Mouse (Mus musculus) liver, embryonic 13.5 days (tissue): ENCODE measurements around the gene Plek2. TPM values are rescaled to one million over a fixed set of nuclear protein-coding genes. Genes with fewer than 3 reads are reported as not detected.

ENCODE experiments used
- ATAC-seq: fragments of 200-750 bp; cut with Nextera tagmentation; 2 replicates; pipeline ENCODE4 v1.8.0; 2017; ENCODE audit warnings: low read depth, mild to moderate bottlenecking, moderate number of reproducible peaks, moderate library complexity
- DNase-seq: peaks from one replicate; pipeline ENCODE4 v3.0.0; 2022
- H3K27ac ChIP-seq: fragments of 300-500 bp; sonication (generic); 2 replicates; pipeline ENCODE4 v1.5.1; 2015; ENCODE audit warnings: moderate library complexity, mild to moderate bottlenecking, inconsistent platforms
- H3K27me3 ChIP-seq: fragments of 300-500 bp; sonication (generic); 2 replicates; pipeline ENCODE4 v1.6.1; 2015; ENCODE audit warnings: mild to moderate bottlenecking, inconsistent platforms
- H3K36me3 ChIP-seq: fragments of 300-500 bp; sonication (generic); 2 replicates; pipeline ENCODE4 v1.6.1; 2015; ENCODE audit warnings: mild to moderate bottlenecking, inconsistent platforms
- H3K4me1 ChIP-seq: fragments of 300-500 bp; sonication (generic); replicated peaks from 2 replicates; pipeline ENCODE4 v1.6.1; 2015; ENCODE audit warnings: inconsistent platforms
- H3K4me2 ChIP-seq: fragments of 300-500 bp; sonication (generic); 2 replicates; pipeline ENCODE4 v1.6.1; 2015; ENCODE audit warnings: inconsistent platforms, mild to moderate bottlenecking, moderate library complexity
- H3K4me3 ChIP-seq: fragments of 300-500 bp; sonication (generic); replicated peaks from 2 replicates; pipeline ENCODE4 v1.5.1; 2015; ENCODE audit warnings: mild to moderate bottlenecking, inconsistent platforms
- H3K9ac ChIP-seq: fragments of 300-500 bp; sonication (generic); 2 replicates; pipeline ENCODE4 v1.6.1; 2015; ENCODE audit warnings: mild to moderate bottlenecking, inconsistent platforms
- H3K9me3 ChIP-seq: fragments of 300-500 bp; sonication (generic); replicated peaks from 2 replicates; pipeline ENCODE4 v1.6.1; 2016; ENCODE audit warnings: inconsistent platforms
- WGBS: fragments of 180-500 bp; shearing (Covaris S2); methylation state at CpG from one replicate; pipeline ENCODE4 v1.1.7; 2015; ENCODE audit not compliant: insufficient replicate concordance; 5-methylcytosine and 5-hydroxymethylcytosine counted together
- polyA plus RNA-seq: library from polyadenylated mRNA; unstranded; fragments of >200 nt; fragmentation: Nextera tagmentation; extraction: Ambion mirVana; gene quantifications from 2 replicates; pipeline ENCODE4 v1.2.1, GENCODE M21; 2015

Plek2 gene
- 52.5 and 54.4 TPM in 2 replicates for polyA plus RNA-seq

GRCm38 (mm10) chr12:78906707-78907162 lies at the start of gene Plek2:
Plek2 (minus strand) TSS chr12:78906964.
- DNase-seq (peak; percentile 82), ATAC-seq (peak; percentile 52)
- Histone ChIP-seq H3K4me2 (peak within 1 kb of the TSS; percentile 81), H3K36me3 (peaks cover 8% of the 10 kb centered on the region), H3K4me1 (peaks cover 70% of the 10 kb centered on the region), H3K27me3 (peaks cover 17% of the 10 kb centered on the region; the same call in 1 of the 2 replicates), H3K4me3 (peak within 1 kb of the TSS; percentile 76), H3K9ac (peak within 1 kb of the TSS; percentile 88), H3K27ac (peak within 1 kb of the TSS; percentile 78), H3K9me3 (peaks cover 7% of the 10 kb centered on the region)
- 5% methylated on average over 38 of the region's 38 CpGs for WGBS

DNA sequence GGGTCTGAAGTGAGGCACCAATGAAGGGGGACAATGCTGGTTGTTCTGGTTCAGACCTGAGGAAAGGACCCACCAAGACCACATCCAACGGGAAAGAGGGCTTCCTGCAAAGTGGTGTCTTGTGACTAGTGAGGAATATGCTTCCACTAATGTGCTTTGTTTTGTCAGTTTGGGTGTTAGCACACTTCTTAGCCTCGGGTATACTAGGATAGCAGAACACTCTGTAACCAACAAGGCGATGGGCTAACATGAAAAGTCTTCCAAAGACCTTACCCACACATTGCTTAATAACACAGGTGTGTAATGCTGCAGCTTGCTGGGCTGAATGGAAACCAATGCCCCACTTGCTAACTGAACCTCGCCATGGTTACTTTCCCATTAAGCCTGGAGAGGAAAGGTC lies 49.6 kb upstream of the Plek2 start:
- ATAC-seq (no peak), DNase-seq (no peak)
- H3K36me3 ChIP-seq, result no peaks in the 10 kb centered on the region
- H3K4me3 ChIP-seq, result no peak overlapping the region
- H3K4me1 ChIP-seq, result no peaks in the 10 kb centered on the region
- no peak overlapping the region for H3K4me2 ChIP-seq
- 62% methylated on average over 4 of the region's 4 CpGs for WGBS
- H3K9me3 ChIP-seq, result no peaks in the 10 kb centered on the region
- H3K9ac ChIP-seq, result no peak overlapping the region
- H3K27ac ChIP-seq, result no peak overlapping the region
- H3K27me3 ChIP-seq, result peaks cover 3% of the 10 kb centered on the region; the same call in 1 of the 2 replicates

- no peak overlapping the region for H3K4me3 ChIP-seq
- H3K36me3 ChIP-seq, result no peaks in the 10 kb centered on the region
- H3K4me1 ChIP-seq, result no peaks in the 10 kb centered on the region
- no peak overlapping the region for H3K4me2 ChIP-seq
- no peak overlapping the region for H3K27ac ChIP-seq
- ATAC-seq (no peak), DNase-seq (no peak)
- H3K9ac ChIP-seq, result no peak overlapping the region
- peaks cover 3% of the 10 kb centered on the region; the same call in 1 of the 2 replicates for H3K27me3 ChIP-seq
- 63% methylated on average over 3 of the region's 3 CpGs for WGBS
- no peaks in the 10 kb centered on the region for H3K9me3 ChIP-seq
Observed at GRCm38 (mm10) chr12:78952484-78952883, 45.7 kb upstream of the Plek2 start.

- Histone ChIP-seq H3K9ac (no peak overlapping the region), H3K36me3 (no peaks in the 10 kb centered on the region), H3K27ac (no peak overlapping the region), H3K27me3 (peaks cover 4% of the 10 kb centered on the region; the same call in 1 of the 2 replicates), H3K9me3 (no peaks in the 10 kb centered on the region), H3K4me1 (no peaks in the 10 kb centered on the region), H3K4me3 (no peak overlapping the region), H3K4me2 (no peak overlapping the region)
- ATAC-seq (no peak), DNase-seq (no peak)
- 56% methylated on average over 11 of the region's 11 CpGs for WGBS
Observed at GRCm38 (mm10) chr12:78952053-78952452, 45.3 kb upstream of the Plek2 start.

DNA sequence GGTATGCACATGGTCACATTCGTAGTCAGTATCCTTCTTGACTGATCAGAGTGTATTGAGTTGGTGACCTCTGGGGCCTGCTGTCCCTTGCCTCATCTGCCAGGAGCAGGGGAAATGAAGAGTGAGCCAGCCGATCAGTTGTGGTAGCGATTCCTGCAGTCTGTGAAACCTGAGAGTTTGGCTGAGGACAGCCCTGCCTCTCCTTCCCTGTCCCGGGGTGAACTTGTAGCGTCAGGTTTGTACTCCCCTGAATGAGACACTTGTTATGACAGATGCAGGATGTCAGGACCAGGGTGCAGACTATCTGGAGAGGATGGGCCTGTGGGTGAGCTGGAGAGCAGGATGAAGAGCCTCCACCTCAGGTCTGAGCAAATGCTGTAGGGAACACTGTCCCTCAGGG lies 40.9 kb upstream of the Plek2 start:
- H3K27ac ChIP-seq, result no peak overlapping the region
- H3K4me1 ChIP-seq, result no peaks in the 10 kb centered on the region
- H3K9ac ChIP-seq, result no peak overlapping the region
- H3K27me3 ChIP-seq, result peaks cover 28% of the 10 kb centered on the region
- no peak overlapping the region for H3K4me3 ChIP-seq
- no peaks in the 10 kb centered on the region for H3K9me3 ChIP-seq
- DNase-seq (no peak), ATAC-seq (no peak)
- no peak overlapping the region for H3K4me2 ChIP-seq
- 65% methylated on average over 5 of the region's 5 CpGs for WGBS
- H3K36me3 ChIP-seq, result no peaks in the 10 kb centered on the region

GRCm38 (mm10) chr12:78947161-78947560 lies 40.4 kb upstream of the Plek2 start:
- ATAC-seq (no peak), DNase-seq (no peak)
- H3K4me2 ChIP-seq, result no peak overlapping the region
- WGBS, result 54% methylated on average over 6 of the region's 6 CpGs
- no peaks in the 10 kb centered on the region for H3K36me3 ChIP-seq
- no peak overlapping the region for H3K9ac ChIP-seq
- H3K4me1 ChIP-seq, result no peaks in the 10 kb centered on the region
- H3K27me3 ChIP-seq, result peaks cover 28% of the 10 kb centered on the region
- H3K27ac ChIP-seq, result no peak overlapping the region
- no peaks in the 10 kb centered on the region for H3K9me3 ChIP-seq
- no peak overlapping the region for H3K4me3 ChIP-seq

- H3K4me1 ChIP-seq, result no peaks in the 10 kb centered on the region
- 75% methylated on average over 6 of the region's 6 CpGs for WGBS
- H3K4me3 ChIP-seq, result no peak overlapping the region
- H3K36me3 ChIP-seq, result no peaks in the 10 kb centered on the region
- no peak overlapping the region for H3K4me2 ChIP-seq
- no peak for DNase-seq
- ATAC-seq, result no peak
- H3K9ac ChIP-seq, result no peak overlapping the region
- H3K27ac ChIP-seq, result no peak overlapping the region
- H3K9me3 ChIP-seq, result no peaks in the 10 kb centered on the region
- peaks cover 36% of the 10 kb centered on the region for H3K27me3 ChIP-seq
Observed at GRCm38 (mm10) chr12:78942931-78943330, 36.2 kb upstream of the Plek2 start.

DNA sequence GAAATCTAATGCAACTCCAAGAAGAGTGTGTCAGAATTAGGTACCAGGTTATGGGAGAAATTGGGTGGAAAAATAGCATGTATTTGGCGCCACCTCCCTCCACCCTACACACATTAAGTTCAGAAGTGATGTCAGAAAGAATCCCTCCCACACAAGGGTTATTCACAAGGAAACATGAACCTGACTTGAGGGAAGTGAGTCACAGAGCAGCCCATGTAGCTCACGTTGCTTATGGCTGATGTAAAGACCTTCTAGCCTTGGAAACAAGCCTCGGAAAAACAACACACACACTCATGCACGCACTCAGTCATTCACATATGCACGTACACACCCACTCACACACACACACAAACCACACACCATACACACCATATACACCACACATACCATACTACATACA lies 33.3 kb upstream of the Plek2 start:
- DNase-seq (no peak), ATAC-seq (no peak)
- H3K36me3 ChIP-seq, result no peaks in the 10 kb centered on the region
- no peak overlapping the region for H3K4me2 ChIP-seq
- WGBS, result 65% methylated on average over 5 of the region's 5 CpGs
- H3K27ac ChIP-seq, result no peak overlapping the region
- H3K9ac ChIP-seq, result no peak overlapping the region
- H3K4me1 ChIP-seq, result no peaks in the 10 kb centered on the region
- no peak overlapping the region for H3K4me3 ChIP-seq
- peaks cover 24% of the 10 kb centered on the region for H3K27me3 ChIP-seq
- H3K9me3 ChIP-seq, result no peaks in the 10 kb centered on the region

- H3K9me3 ChIP-seq, result no peaks in the 10 kb centered on the region
- no peak overlapping the region for H3K4me3 ChIP-seq
- peaks cover 21% of the 10 kb centered on the region for H3K27me3 ChIP-seq
- no peak overlapping the region for H3K27ac ChIP-seq
- no peaks in the 10 kb centered on the region for H3K36me3 ChIP-seq
- WGBS, result 63% methylated on average over 7 of the region's 7 CpGs
- no peak for ATAC-seq
- no peaks in the 10 kb centered on the region for H3K4me1 ChIP-seq
- no peak for DNase-seq
- H3K9ac ChIP-seq, result no peak overlapping the region
- no peak overlapping the region for H3K4me2 ChIP-seq
Observed at GRCm38 (mm10) chr12:78939393-78940037, 32.8 kb upstream of the Plek2 start.

- Histone ChIP-seq H3K9ac (no peak overlapping the region), H3K27me3 (peaks cover 36% of the 10 kb centered on the region), H3K36me3 (no peaks in the 10 kb centered on the region), H3K4me2 (no peak overlapping the region), H3K4me1 (no peaks in the 10 kb centered on the region), H3K27ac (no peak overlapping the region), H3K4me3 (no peak overlapping the region), H3K9me3 (no peaks in the 10 kb centered on the region)
- ATAC-seq (no peak), DNase-seq (no peak)
- WGBS, result 66% methylated on average over 4 of the region's 4 CpGs
Observed at GRCm38 (mm10) chr12:78936494-78936893, 29.7 kb upstream of the Plek2 start.

DNA sequence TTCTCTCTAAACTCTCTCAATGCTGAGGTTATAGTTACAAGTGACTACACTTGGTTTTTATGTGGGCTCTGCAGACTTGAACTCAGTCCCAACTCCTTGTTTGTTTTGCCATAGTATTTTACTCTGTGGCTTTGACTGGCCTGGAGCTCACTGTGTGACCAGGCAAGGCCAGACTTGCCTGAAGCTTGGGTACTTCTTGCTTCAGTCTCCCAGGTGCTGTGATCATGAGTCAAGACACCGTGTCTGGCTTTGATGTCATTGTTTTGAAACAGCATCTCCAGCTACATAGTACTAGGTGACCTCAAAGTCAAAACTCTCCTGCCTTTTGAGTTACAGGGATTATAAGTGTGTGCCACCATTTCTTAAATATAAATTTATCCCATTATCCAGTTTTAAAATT lies 23.1 kb upstream of the Plek2 start:
- 75% methylated on average over 1 of the region's 1 CpGs for WGBS

DNA sequence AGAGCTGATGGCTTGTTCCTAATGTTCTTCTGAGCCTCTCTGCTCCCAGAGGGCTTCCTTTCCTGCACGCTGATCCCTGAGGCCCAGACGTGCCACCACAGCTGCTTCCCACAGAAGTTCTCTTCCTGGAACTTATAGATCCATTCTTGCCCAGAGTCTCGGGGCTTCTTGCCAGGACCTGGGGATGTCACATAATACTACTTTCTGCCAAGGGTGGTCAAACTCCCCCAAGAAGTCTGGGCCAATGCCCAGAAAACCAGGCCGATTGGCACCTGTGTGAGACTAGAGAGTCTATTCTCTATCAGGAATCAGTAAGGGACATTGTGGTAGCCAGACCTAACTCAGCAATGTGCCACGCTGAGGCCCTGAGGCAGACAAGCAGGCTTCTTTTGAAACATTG lies 20.5 kb upstream of the Plek2 start:
- Histone ChIP-seq H3K27ac (no peak overlapping the region), H3K27me3 (peaks cover 37% of the 10 kb centered on the region), H3K36me3 (no peaks in the 10 kb centered on the region), H3K9me3 (no peaks in the 10 kb centered on the region), H3K4me2 (no peak overlapping the region), H3K4me1 (no peaks in the 10 kb centered on the region), H3K9ac (no peak overlapping the region), H3K4me3 (no peak overlapping the region)
- ATAC-seq, result no peak
- WGBS, result 61% methylated on average over 5 of the region's 5 CpGs
- no peak for DNase-seq

More for the DNA sequence above, 23.1 kb upstream of the Plek2 start:
- H3K27ac ChIP-seq, result no peak overlapping the region
- H3K4me2 ChIP-seq, result no peak overlapping the region
- no peaks in the 10 kb centered on the region for H3K9me3 ChIP-seq
- no peaks in the 10 kb centered on the region for H3K36me3 ChIP-seq
- DNase-seq (no peak), ATAC-seq (no peak)
- H3K9ac ChIP-seq, result no peak overlapping the region
- H3K4me3 ChIP-seq, result no peak overlapping the region
- H3K27me3 ChIP-seq, result peaks cover 52% of the 10 kb centered on the region
- H3K4me1 ChIP-seq, result no peaks in the 10 kb centered on the region
